Mouse (Mus musculus): Measurements from ENCODE around the gene Iffo2. TPM values are rescaled to one million over a fixed set of nuclear protein-coding genes. Genes with fewer than 3 reads are reported as not detected.
A peak's percentile ranks its signal among the peaks of the same experiment; 100 is the strongest.

Gene Iffo2
- total RNA-seq, 1 experiment from 2014 or later, result 14.8 TPM

GRCm38 (mm10) chr4:139582346-139582745 is 52.0 kb downstream of the Iffo2 start:
- no peak for DNase-seq

- no peak for DNase-seq
Measured at GRCm38 (mm10) chr4:139582903-139583302, 52.6 kb downstream of the Iffo2 start.

GRCm38 (mm10) chr4:139583629-139584245 is 53.4 kb downstream of the Iffo2 start:
- DNase-seq, result no peak

GRCm38 (mm10) chr4:139584704-139585103 is 54.4 kb downstream of the Iffo2 start:
- DNase-seq, result peak; percentile 75

GRCm38 (mm10) chr4:139585713-139586112 is 55.4 kb downstream of the Iffo2 start:
- peak; percentile 68 for DNase-seq

GRCm38 (mm10) chr4:139587370-139587769 is 57.0 kb downstream of the Iffo2 start:
- peak; percentile 75 for DNase-seq

GRCm38 (mm10) chr4:139587773-139588172 is 57.4 kb downstream of the Iffo2 start:
- DNase-seq, result peak; percentile 77

GRCm38 (mm10) chr4:139589351-139590027 is 59.1 kb downstream of the Iffo2 start:
- no peak for DNase-seq

- DNase-seq, result no peak
Measured at GRCm38 (mm10) chr4:139590446-139590845, 60.1 kb downstream of the Iffo2 start.

- no peak for DNase-seq
Measured at GRCm38 (mm10) chr4:139592895-139593294, 62.5 kb downstream of the Iffo2 start.

- DNase-seq, result no peak
Measured at GRCm38 (mm10) chr4:139593383-139593782, 63.0 kb downstream of the Iffo2 start.

GRCm38 (mm10) chr4:139594062-139594461 is 63.7 kb downstream of the Iffo2 start:
- DNase-seq, result no peak

GRCm38 (mm10) chr4:139596715-139597114 is 66.4 kb downstream of the Iffo2 start:
- no peak for DNase-seq

- no peak for DNase-seq
Measured at GRCm38 (mm10) chr4:139597286-139598284, 67.2 kb downstream of the Iffo2 start.

- DNase-seq, result no peak
Measured at GRCm38 (mm10) chr4:139598356-139598755, 68.0 kb downstream of the Iffo2 start.

GRCm38 (mm10) chr4:139598950-139599518 is 68.7 kb downstream of the Iffo2 start:
- DNase-seq, result peak; percentile 97

- no peak for DNase-seq
Measured at GRCm38 (mm10) chr4:139601519-139602356, 71.4 kb downstream of the Iffo2 start.

GRCm38 (mm10) chr4:139602357-139603244 is 72.3 kb downstream of the Iffo2 start, which contains the start of gene Gm21969:
Gene Gm21969 (plus strand): TSS chr4:139603186.
- peak; percentile 79 for DNase-seq

GRCm38 (mm10) chr4:139605216-139605615 is 74.9 kb downstream of the Iffo2 start:
- DNase-seq, result no peak

GRCm38 (mm10) chr4:139606732-139607131 is 76.4 kb downstream of the Iffo2 start:
- peak; percentile 14 for DNase-seq
